Mouse (Mus musculus) urinary bladder, adult 2 months (tissue): ENCODE measurements around the gene Fez1. TPM values are rescaled to one million over a fixed set of nuclear protein-coding genes. Genes with fewer than 3 reads are reported as not detected.

Source experiments
- DNase-seq: peaks from one replicate; pipeline ENCODE4 v3.0.0; 2022; ENCODE audit warnings: low spot score
- polyA plus RNA-seq: library from polyadenylated mRNA; depleted of rRNA; stranded (reverse); fragments of >200 nt; gene quantifications from 2 replicates; pipeline ENCODE4 v1.2.3, GENCODE M21; 2012; rRNA removed

The Fez1 gene
- 12.7 and 15.1 TPM in 2 replicates for polyA plus RNA-seq

DNA sequence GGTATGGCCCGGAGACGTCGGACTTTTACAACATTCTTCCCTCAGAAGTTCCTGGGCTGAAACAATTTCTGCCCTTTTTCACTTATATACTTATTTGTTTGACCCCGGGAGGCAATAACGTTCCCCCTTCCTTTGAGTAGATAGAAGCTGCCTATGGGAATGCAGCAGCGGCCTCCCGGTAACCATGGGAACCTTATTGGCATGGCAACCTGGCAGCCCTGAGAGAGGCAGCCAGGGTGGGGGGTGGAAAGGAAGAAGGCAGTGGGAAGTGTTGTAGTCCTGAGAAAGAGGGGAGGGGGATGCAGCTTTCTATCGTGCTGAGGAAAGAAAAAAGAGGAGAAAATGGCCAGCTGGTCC is at the start of gene Fez1:
Fez1 (plus strand) TSS at position 221 of the 357 bp plus-strand sequence.
- no peak for DNase-seq

DNA sequence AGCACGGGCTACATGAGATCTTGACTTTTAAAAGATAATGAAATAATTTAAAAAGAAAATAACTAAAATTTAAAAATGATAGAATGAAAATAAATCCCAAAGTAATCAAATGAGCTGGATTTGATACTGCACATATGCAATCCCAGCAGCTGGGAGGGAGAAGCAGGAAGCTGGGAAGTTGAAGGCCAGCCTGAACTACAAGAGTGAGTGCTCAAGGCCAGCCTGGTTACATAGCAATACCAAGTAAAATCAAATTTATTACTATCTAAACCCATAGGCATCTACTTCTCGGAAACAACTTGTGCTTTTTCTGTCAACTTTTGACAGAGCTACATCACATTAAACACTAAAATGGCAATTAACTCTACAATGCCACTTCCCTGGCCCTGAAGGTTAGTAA is 37.7 kb upstream of the Fez1 start:
- DNase-seq: no peak

DNA sequence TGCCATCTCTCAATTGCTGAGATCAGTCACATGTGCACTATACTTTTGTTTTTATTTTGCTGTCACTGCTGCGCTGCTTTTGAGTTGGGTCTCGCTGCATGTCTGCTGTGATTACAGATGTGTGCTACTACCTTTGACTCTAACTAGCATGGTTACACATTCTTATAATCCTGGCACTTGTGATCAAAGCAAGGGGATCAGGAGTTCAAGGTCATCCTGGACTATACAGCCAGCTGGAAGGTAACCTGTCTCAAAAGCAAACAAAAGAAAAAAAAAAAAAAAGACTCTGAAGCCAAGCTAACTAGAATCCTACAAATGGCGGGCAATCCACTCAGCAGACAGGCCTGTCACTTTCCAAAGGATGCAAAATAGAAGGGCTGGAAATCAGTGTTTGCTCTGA is 29.5 kb upstream of the Fez1 start:
- no peak for DNase-seq

DNA sequence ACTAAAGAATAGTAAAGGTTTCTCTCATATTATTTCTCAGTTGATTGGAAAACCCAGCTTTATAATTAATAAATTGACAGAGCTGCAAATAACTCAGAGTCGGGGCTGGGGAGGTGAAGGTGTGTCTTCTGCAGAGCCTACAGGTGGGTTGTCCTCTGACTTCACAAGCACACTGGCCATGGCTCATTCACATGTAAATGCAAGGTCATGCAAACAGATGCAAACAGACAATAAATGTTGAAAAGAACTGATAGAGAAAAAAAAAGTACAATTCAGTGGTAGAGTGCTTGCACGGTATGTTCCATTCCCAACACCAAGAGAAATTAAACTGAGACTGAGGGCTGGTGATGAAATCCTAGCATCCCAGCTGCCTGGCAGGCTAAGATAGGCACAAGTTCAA is 27.2 kb upstream of the Fez1 start:
- no peak for DNase-seq

DNA sequence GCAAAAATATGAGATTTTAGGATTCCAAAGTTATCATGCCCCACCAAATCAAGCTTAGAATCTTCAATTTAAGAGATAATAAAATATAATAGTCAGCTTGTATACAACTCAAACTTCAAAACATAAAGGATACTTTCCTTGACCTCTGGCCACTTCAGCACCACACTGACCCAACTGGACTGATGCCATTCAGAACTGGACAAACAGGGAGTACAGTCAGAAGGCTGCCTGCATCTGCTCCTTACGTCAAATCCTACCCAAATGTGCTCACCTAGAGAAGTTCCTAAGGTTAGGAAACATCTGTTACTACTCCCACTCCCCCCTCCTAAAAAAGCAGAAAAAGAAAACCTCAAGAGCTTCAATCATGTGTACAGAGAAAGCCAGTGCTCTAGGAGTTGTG is 26.1 kb upstream of the Fez1 start:
- DNase-seq: no peak

DNA sequence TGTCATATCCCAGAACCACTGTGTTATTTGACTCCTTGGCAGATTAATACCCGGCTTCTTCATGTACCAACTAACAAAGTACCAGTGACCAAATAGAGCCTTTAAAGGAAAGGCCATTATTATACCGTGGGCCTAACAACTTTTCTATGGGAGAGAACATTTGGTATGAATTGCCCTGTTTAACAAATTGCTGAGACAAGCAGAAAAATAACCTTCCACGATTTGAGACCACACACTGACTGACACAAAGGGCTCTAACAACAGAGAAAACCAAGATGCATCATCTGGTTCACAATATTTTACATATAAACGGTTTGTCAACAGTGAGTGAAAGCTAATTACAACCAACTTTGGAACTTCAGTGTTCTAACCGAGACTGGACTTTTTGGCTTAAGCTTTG is 25.4 kb upstream of the Fez1 start:
- DNase-seq: no peak

DNA sequence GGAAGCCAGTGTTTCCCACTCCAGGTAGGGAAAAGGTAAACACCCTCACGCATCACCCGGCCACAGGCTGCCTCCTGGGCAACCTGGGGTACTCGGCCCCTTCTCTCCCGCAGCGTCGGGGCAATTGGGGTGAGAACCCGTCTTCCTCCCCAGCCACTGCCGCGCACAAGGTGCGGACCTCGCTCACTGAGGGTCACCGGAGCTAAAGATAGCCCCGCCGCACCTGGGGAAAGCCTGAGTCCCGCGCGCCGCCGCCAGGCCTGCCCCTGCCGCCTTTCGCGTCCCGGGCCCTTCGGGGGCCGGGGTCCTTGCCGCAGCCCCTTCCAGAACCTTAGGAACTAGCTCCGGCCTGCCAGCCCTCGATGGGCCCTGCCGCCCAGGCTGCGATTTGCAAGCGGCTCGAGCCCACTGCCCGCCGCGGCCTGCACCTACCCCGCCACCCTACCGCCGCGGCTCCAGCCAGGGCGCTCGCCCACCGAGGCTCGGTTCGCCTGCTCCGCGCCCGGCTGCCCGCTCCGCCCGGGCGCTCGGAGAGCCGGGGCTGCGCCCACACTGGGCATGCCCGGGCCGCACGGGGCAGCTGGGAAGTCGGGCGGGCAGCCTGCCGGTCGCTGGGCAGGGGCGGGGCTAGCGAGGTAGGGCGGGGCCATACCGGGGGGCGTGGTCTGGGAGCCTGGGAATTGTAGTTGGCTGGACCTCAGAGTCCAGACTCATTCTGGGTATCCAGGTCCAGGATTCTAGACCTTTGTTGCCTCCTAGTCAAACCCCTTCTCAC is 24.7 kb upstream of the Fez1 start, which contains the start of gene Ei24:
Ei24 (minus strand) TSS at position 613 of the 775 bp plus-strand sequence.
- DNase-seq: peak; percentile 90

DNA sequence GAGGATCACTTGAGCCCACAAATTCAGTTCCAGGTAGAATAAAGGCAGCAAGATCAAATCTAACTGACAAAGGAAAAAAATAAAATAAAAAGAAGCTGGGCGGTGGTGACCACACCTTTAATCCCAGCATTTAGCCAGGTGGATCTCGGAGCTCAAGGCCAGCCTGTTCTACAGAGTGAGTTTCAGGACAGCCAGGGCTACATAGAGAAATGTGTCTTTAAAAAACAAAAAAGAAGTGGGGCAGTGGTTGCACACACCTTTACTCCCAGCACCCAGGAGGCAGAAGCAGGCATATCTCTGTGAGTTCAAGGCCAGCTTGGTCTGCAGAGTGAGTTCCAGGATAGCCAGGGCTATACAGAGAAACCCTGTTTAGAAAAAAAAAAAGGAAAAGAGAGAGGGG is 19.7 kb upstream of the Fez1 start:
- DNase-seq: no peak

DNA sequence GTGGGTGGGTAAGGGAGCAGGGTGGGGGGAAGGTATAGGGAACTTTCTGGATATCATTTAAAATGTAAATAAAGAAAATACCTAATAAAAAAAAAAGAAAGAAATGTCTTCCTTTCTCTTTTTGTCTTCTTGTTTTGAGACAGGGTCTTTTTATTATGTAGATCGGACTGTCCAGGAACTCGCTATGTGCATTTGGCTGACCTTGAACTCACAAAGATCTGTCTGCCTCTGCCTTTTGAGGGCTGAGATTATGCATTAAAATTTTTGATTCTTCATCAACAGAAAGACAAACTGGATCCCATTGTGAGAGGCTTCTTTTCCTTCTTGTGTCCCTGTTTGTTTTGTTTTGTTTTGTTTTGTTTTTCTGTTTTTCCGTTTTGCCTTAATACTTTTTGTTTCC is 18.7 kb upstream of the Fez1 start:
- DNase-seq: no peak

DNA sequence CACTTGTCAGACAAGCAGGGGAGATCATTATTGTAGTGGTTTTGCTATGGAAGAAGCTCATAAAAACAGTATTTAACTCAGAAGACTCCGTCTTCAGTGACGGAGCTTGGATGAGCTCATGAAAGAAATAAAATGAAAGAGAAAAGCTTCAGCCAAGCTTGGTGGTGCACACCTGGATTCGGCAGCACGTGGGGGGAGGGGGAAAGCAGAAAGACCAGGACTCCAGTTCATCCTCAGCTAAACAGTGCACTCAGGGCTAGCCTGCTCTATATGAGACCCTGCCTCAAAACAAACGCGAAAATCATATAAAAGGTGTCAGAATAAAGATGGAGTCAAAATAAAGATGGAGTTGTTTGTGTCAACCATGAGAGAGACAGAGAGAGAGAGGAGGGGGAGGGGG is 18.3 kb upstream of the Fez1 start:
- DNase-seq: no peak

DNA sequence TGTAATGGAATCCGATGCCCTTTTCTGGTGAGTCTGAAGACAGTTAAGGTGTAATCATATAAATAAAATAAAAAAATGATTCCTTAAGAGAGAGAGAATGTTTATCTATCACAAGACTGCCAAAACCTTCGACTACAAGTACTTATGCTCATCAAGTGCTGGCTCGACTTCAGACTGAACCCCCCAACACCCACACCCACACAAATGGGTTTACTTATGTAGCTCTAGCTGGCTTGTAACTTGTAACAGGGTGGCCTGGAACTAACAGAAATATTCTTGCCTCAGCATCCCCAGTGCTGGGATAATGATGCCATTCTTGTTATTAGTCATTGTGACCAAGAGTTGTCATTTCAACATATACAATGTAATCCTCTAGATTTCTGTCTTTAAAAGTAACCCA is 17.7 kb upstream of the Fez1 start:
- DNase-seq: no peak

DNA sequence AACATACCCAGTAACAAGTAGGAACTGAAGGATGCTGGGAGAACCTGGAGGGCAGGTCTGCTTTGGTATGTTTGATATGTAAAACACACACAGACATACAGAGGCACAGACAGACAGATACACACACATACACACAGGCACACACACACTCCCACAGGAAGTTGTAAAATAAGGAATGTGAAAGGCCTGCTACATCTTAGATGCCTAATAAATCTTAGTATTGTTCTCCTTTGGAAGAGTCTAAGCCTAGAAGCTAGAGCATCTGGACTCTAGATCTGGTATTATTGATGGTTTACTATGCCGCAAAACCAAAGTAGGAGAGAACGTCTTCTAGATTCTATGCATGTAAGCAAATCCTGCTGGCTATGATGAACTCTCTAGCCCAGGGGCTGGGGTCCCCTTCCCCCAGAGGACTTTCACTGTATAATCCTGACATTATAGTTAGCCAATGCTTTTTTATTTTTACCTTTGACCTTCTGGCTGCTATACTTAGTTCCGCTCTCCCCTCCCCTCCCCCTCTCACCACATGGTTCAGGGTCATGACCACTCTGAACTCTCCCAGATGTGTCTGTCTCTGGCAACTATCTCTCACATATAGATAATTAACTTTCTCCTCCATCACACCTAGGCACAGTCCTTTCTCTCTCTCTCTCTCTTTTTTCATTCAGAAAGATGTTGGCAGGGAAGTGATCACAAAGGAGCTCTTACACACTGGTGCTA is 16.2 kb upstream of the Fez1 start:
- DNase-seq: no peak

DNA sequence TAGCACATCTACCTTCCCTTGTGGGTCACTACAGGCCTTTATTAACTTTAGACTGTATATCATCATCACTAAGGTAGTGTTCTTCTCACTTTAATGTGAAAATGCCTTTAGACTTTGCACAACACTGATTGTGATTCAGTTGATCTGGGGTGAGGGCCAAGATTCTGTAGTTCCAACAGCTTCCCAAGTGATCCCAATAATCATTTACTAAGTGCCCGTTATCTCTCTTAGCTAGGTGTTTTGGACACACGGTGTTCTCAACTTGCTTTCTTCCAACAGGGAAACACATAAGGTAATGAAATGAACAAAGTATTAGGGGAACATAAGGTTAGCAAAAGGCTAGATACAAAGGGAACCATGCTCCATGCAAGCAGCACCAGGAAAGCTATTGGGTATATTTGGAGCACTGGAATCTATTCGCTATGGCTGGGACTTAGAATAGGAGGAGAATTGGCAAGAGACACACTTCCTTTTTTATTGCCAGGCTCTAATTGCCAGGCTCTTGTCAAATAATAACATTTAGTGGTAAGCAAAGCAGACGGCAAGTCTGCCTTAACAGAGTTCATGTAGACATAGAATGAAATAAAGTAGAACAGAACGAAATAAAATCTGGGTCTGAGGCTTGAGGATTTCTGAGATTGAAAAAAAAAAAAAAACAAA is 13.4 kb upstream of the Fez1 start:
- DNase-seq: no peak

DNA sequence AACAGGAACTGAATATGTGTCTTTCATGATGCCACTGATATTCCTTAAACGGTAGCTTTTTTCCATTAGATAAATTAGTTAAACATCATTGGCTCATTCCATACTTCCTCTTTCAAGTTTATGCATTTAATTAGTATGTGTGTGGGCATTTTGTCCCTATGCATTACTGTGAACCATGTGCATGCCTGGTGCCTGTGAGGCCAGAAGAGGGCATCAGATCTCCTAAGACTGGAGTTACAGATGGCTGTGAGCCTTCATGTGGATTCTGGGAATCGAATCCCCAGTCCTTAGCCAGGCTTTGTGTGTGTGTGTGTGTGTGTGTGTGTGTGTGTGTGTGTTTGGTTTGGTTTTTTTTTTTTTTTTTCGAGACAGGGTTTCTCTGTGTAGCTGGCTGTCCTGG is 7.2 kb upstream of the Fez1 start:
- no peak for DNase-seq

DNA sequence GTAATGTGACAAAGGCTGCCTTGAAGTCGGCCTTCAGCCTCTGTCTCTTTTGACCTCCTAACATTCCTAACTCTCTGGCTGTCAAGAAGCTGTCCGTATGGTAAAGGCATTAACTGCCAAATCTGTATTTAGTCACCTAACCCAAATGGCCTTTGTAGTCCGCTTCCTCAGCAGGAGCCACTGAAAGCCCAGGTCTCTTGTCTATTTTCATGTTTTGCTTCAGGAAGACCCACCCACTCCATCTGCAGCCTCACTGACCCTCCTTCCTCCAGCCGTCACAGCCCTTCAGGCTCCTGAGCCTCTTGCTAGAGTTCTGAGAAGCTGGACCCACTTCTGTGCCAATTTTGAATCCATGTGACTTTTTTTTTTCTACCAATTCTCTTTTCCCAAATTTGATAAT is 2.8 kb upstream of the Fez1 start:
- no peak for DNase-seq

DNA sequence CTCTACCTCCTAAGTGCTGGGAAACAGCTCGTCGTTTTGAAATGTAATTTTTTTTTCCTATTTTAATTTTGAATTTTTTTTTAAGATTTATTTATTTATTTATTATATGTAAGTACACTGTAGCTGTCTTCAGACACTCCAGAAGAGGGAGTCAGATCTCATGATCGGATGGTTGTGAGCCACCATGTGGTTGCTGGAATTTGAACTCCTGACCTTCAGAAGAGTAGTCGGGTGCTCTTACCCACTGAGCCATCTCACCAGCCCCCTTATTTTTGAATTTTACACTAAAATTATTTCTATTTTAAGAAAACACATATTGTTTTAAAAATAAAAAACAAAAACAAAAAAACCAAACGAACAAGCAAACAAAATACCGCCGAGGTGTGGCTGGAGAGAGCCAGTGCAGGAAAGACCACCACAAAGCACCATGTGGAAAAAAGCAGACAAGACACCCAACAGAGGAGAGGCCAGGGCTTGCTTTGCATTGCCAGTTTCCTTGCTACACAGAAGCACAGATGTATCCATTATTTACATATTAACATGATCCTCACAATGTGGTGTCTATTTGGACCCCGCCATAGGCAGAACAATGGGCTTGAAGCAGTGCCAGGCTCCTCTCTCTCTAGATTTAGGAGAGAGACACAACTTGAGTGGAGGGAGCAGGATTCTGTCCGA is 558 bp upstream of the Fez1 start:
- DNase-seq: no peak

DNA sequence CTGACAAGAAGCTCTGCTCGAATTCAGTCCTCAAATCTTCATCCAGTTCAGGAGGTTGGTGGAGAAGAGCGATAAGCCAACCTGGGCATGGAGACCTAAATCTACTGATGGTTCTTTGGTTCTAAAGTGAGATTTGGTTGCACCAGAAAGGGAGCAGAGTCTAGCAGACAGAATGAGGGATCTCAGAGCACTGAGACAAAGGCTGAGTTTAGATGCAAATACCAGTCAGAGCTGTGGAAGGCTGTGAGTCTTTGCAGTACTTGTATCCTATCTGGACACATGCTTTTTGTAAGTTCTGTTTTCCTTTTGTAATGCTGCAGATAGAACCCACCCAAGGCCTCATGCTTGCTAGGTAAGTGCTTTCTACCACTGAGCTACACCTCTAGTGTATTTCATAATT is 360 bp downstream of the Fez1 start:
- DNase-seq: no peak

DNA sequence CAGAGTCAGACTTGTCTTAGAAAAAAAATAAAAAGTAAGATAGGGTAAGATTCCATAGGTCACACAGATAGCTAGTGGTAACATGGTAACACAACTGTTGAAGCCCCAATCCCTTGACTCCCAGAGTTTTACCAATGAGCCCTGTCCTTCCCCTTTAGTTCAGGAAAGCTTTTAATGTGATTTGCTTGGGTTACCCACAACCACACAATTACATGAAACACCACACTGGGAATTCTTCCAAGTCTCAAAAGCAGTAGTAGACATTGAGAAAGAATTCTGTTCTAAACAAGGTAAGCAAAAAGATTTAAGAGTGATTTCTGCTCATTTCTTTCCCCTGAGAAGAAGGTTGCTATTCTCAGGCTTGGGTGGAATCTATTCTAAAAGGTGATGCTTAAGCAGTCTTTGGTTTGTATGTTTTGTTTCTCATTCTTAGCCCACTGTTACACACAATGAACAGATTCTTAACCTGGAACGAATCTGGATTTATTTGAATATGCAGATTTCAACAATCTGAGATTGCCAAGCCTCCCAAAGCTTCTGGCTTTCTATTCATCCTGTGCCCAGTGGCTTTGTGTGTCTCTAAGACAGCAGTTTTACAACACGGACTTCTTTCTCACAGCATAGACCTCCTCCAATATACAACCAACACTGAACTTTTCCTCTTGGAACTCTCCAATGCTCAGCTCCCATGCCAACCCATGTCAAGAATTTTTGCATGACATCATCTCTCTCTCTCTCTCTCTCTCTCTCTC is 5.1 kb downstream of the Fez1 start:
- no peak for DNase-seq

DNA sequence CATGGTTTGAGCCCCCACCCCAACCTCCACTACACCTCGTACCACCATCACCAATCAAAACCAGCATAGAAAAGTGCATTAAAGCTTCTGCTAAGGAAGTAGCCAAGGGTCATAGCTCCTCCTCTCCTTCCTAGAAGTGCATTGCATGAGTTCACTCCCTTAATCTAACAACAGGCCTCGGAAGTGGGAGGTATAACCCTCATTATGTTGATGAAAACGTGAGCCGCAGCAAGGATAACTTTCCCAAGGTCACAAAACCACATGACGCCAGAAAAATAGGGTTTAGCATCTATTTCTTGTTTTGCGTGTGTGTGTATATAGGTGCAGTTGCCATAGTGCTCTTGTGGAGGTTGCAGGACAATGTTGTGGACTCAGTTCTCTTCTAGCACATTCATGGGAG is 9.7 kb downstream of the Fez1 start:
- no peak for DNase-seq

DNA sequence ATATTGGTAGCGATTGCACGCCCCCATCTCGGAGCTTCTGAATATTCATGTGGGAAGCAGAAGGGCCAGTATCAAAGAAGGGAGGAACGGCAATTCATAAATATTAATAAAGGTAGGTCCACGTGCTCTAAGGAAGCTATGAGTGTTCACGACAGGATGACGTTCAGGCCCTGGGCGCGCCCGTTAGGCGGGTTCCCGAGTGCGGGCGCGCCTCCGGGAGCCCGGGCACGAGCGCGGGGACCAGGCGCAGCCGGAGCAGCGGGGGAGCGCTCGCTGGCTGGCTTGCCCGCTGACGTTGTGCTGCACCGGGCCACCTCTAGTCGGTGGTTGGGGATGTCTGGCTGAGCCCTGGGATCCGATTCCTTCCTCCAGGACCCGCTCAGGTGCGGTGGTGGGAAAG is 10.9 kb downstream of the Fez1 start:
- DNase-seq: peak; percentile 48

DNA sequence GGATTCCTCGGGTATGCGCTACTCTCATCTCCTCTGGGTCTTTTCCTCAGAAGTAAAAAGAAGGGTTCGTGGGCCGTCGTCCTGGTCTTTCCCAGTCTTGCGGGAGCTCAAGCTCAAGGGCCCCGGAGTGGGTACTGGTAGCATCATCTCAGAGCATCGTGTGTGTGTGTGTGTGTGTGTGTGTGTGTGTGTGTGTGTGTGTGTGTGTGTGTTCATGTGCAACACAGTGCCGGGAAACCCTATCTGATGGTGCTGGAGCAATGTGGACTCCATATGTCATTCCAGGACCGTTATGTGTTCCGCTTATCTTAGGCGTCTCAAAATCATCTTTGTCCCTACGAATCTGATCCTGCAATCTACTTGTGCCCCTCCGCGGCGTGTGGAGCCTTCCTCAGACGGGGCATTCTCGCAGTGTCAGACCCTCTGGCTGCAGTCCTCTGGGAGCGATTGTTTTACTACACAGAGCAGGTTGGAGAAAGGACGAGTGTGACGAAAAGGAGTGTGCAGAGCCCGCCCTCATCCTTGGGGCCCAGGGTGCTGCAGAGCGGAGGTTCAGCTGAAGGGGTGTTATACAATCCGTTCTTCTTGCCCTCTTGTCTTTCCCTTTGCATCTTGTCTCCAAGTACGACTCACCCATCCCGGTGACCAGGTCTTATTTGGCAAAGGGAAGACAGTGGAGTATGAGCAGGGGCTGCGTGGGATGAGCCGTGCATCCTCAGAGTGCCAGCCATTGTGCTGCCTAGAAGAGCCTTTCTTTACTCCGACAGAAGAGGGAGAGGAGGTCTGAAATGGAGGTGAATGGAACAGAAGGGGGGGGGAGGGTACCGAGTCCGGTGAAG is 11.6 kb downstream of the Fez1 start:
- DNase-seq: no peak
